Mouse (Mus musculus) adrenal gland, postnatal 4 days (tissue): ENCODE data around the gene Xirp1. TPM values are rescaled to one million over a fixed set of nuclear protein-coding genes. Genes with fewer than 3 reads are reported as not detected.
"Not testable (repeated sequence)": the region's sequence is repeated elsewhere in the genome, so short reads cannot be mapped to it uniquely, and the experiment has no call there.

Experiments
- DNase-seq, 2 experiments: peaks; one replicate each; pipeline ENCODE4 v3.0.0; 2021 to 2022; ENCODE audit warnings: low spot score in 2 of 2, mixed read lengths in 2 of 2
- total RNA-seq, 2 experiments: library from RNA; stranded (reverse); gene quantifications; 2 replicates each; pipeline ENCODE4 v1.2.3; 2021

Gene Xirp1
- total RNA-seq, 2 experiments from 2014 or later: 2.2 to 5.6 TPM

GRCm38 (mm10) chr9:120021164-120021563 lies 2.2 kb downstream of the Xirp1 start:
- DNase-seq: no peak

- peak in 1 of 2 experiments; percentile 61 for DNase-seq
Observed at GRCm38 (mm10) chr9:120020285-120020890, 3.0 kb downstream of the Xirp1 start.

GRCm38 (mm10) chr9:120016956-120017355 lies 6.4 kb downstream of the Xirp1 start:
- no peak for DNase-seq

GRCm38 (mm10) chr9:120014828-120015227 lies 8.6 kb downstream of the Xirp1 start:
- DNase-seq: no peak

- DNase-seq: no peak
Observed at GRCm38 (mm10) chr9:120013251-120013820, 10.1 kb downstream of the Xirp1 start.

GRCm38 (mm10) chr9:120012781-120013180 lies 10.6 kb downstream of the Xirp1 start:
- no peak for DNase-seq

GRCm38 (mm10) chr9:120012161-120012560 lies 11.2 kb downstream of the Xirp1 start:
- not testable (repeated sequence) for DNase-seq

- DNase-seq: peak in 1 of 2 experiments; percentile 59
Observed at GRCm38 (mm10) chr9:120011533-120011932, 11.9 kb downstream of the Xirp1 start.

- DNase-seq: peak; percentile 95 to 99
Observed at GRCm38 (mm10) chr9:120010781-120011511, 12.5 kb downstream of the Xirp1 start.

- DNase-seq: no peak
Observed at GRCm38 (mm10) chr9:120009871-120010270, 13.5 kb downstream of the Xirp1 start.

GRCm38 (mm10) chr9:120009226-120009841 lies 14.1 kb downstream of the Xirp1 start:
- no peak for DNase-seq

GRCm38 (mm10) chr9:120007833-120008232 lies 15.6 kb downstream of the Xirp1 start:
- DNase-seq: no peak

GRCm38 (mm10) chr9:120005936-120006335 lies 17.5 kb downstream of the Xirp1 start:
- DNase-seq: no peak

- DNase-seq: no peak
Observed at GRCm38 (mm10) chr9:120002893-120003292, 20.5 kb downstream of the Xirp1 start.

GRCm38 (mm10) chr9:120001945-120002725 lies 21.3 kb downstream of the Xirp1 start:
- DNase-seq: peak; percentile 57 to 61

- DNase-seq: no peak
Observed at GRCm38 (mm10) chr9:120000761-120001160, 22.6 kb downstream of the Xirp1 start.

- no peak for DNase-seq
Observed at GRCm38 (mm10) chr9:119999636-120000035, 23.8 kb downstream of the Xirp1 start.

- no peak for DNase-seq
Observed at GRCm38 (mm10) chr9:119998776-119999175, 24.6 kb downstream of the Xirp1 start.

GRCm38 (mm10) chr9:119996080-119996479 lies 27.3 kb downstream of the Xirp1 start:
- DNase-seq: no peak

- no peak for DNase-seq
Observed at GRCm38 (mm10) chr9:119994207-119994606, 29.2 kb downstream of the Xirp1 start.
